Mouse (Mus musculus) forebrain, embryonic 16.5 days (tissue): Measurements from ENCODE around the gene Anks3. TPM values are rescaled to one million over a fixed set of nuclear protein-coding genes. Genes with fewer than 3 reads are reported as not detected.

ENCODE experiments used
- ATAC-seq: fragments of 200-750 bp; cut with Nextera tagmentation; 2 replicates; pipeline ENCODE4 v1.8.0; 2017; ENCODE audit warnings: mild to moderate bottlenecking, moderate library complexity
- H3K27ac ChIP-seq: fragments of 300-500 bp; sonication (generic); 2 replicates; pipeline ENCODE4 v1.5.1; 2014; ENCODE audit warnings: low read length, control low read depth
- H3K27me3 ChIP-seq: fragments of 300-500 bp; sonication (generic); replicated peaks from 2 replicates; pipeline ENCODE4 v1.6.1; 2014; ENCODE audit warnings: low read length; ENCODE audit not compliant: control insufficient read depth, insufficient read depth
- H3K36me3 ChIP-seq: fragments of 300-500 bp; sonication (generic); 2 replicates; pipeline ENCODE4 v1.6.1; 2014; ENCODE audit not compliant: control insufficient read depth, insufficient read depth
- H3K4me1 ChIP-seq: fragments of 300-500 bp; sonication (generic); replicated peaks from 2 replicates; pipeline ENCODE4 v1.6.1; 2014; ENCODE audit warnings: low read length; ENCODE audit not compliant: control insufficient read depth, insufficient read depth
- H3K4me2 ChIP-seq: fragments of 300-500 bp; sonication (generic); 2 replicates; pipeline ENCODE4 v1.6.1; 2014; ENCODE audit warnings: mild to moderate bottlenecking, low read length, control low read depth
- H3K4me3 ChIP-seq: fragments of 300-500 bp; sonication (generic); replicated peaks from 2 replicates; pipeline ENCODE4 v1.5.1; 2014; ENCODE audit warnings: mild to moderate bottlenecking, low read length, control low read depth
- H3K9ac ChIP-seq: fragments of 300-500 bp; sonication (generic); replicated peaks from 2 replicates; pipeline ENCODE4 v1.6.1; 2014; ENCODE audit warnings: low read depth, low read length, control low read depth
- H3K9me3 ChIP-seq: fragments of 300-500 bp; sonication (generic); 2 replicates; pipeline ENCODE4 v1.6.1; 2016; ENCODE audit warnings: low read length; ENCODE audit not compliant: control insufficient read depth
- WGBS: fragments of 180-500 bp; shearing (Covaris S2); extraction: QIAGEN DNeasy Blood & Tissue Kit; methylation state at CpG from one replicate; pipeline ENCODE4 v1.1.7; 2014; 5-methylcytosine and 5-hydroxymethylcytosine counted together
- polyA plus RNA-seq: library from polyadenylated mRNA; unstranded; fragments of >200 nt; fragmentation: Nextera tagmentation; extraction: Ambion mirVana; gene quantifications from 2 replicates; pipeline ENCODE4 v1.2.1, GENCODE M21; 2015

Anks3 gene
- polyA plus RNA-seq = 74.5 and 85.7 TPM in 2 replicates

DNA sequence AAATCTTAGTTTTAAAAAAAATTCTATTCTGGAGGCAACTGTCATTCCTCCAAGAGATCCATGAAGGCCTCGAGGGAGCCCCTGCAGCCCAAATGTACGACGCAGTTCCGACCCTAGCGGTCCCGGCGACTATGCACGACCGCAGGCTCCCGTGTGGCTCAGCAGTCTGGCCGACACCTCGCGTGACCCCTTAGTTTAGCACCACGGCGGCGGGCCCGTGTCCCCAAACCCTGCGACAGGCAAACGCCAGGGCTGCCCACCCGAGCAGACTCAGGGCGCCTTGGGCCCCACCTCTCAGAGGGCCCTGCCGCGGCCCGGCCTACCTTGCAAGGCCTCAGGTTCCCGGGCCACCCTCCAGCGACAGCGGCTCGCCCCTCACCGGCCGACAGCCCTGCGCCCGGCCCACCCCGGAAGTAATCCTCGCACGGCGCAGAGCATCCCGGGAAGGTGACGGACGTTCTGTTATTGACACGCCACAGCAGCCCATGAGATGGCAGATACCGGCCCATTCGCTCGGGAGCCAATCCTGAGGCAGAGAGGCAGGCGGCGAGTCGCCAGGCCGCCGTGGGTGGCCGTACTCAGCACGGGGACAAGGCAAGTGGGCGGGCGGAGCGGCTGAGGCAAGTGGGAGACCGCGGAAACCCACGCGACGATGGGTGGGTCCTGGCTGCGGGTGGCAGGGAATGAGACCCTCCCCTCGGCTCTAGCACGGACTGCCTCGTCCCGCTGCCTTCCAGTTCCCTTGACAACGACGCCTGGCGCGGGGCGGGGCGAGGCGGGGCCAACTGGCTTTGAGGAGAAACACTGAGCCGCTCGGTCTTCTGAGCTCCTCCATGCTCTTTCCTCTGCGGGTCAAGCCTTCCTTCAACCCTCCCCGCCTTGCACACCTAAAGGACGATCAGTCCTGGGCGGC lies at the start of gene Anks3:
Anks3 (minus strand) TSS at position 409 of the 913 bp plus-strand sequence.
- peak within 1 kb of the TSS; percentile 85 for H3K4me2 ChIP-seq
- peak within 1 kb of the TSS; percentile 86 for H3K9ac ChIP-seq
- peak within 1 kb of the TSS; percentile 90 for H3K4me3 ChIP-seq
- peak within 1 kb of the TSS; percentile 82 for H3K27ac ChIP-seq
- H3K4me1 ChIP-seq = peaks cover 19% of the 10 kb centered on the region
- peak; percentile 99 for ATAC-seq
- 0 out of 2 replicates have a peak, but pooled peaks cover 2% of the 10 kb centered on the region for H3K36me3 ChIP-seq
- no peaks in the 10 kb centered on the region for H3K27me3 ChIP-seq
- H3K9me3 ChIP-seq = no peaks in the 10 kb centered on the region
- WGBS = 0% methylated on average over 73 of the region's 76 CpGs

DNA sequence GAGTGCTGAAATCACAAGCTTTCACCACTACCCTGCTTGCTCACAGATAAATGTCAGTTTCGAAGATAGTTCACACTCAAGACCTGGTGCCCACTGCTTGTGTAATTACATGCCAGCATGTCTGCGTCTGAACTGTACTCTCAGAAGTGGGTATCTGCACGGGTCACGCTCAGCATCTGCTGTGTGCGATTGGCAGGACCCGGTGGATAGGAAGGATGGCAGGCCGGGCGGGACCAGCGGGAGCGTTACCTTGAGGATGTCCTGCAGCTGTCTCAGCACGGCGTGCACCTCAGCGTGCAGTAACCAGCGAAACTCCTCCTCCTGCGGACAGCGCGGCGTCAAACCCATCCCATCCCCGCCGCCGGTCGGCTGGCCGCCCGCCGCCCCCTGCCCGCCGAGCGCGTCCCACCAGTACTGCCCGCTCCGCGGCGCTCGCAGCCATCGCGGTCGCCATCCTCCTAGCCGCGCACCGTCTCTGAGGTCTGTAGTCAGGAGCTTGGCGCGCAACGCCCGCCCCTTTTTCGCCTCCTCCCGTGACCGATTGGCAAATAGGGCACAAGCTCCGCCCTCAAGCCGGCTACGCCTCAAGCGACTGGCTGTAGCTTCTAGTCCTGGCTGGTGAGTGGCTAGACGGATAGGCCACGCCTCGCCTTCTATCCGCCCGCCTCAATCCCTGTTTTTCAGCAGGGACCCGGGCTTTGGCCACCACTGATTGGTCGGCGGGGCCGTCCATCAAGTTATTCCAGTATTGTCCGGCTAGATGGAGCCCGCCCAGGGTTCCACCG lies 49.2 kb upstream of the Anks3 start, which contains the start of gene Rogdi:
Rogdi (minus strand) TSS at position 500 of the 785 bp plus-strand sequence.
- Histone ChIP-seq H3K9ac (peak within 1 kb of the TSS; percentile 77), H3K4me3 (peak within 1 kb of the TSS; percentile 70), H3K4me1 (peaks cover 8% of the 10 kb centered on the region), H3K27me3 (no peaks in the 10 kb centered on the region), H3K27ac (peak within 1 kb of the TSS; percentile 56; the same call in 1 of the 2 replicates), H3K4me2 (peak within 1 kb of the TSS; percentile 80), H3K36me3 (peaks cover 28% of the 10 kb centered on the region), H3K9me3 (no peaks in the 10 kb centered on the region)
- ATAC-seq = peak; percentile 99
- WGBS = under 1% methylated on average over 62 of the region's 63 CpGs

DNA sequence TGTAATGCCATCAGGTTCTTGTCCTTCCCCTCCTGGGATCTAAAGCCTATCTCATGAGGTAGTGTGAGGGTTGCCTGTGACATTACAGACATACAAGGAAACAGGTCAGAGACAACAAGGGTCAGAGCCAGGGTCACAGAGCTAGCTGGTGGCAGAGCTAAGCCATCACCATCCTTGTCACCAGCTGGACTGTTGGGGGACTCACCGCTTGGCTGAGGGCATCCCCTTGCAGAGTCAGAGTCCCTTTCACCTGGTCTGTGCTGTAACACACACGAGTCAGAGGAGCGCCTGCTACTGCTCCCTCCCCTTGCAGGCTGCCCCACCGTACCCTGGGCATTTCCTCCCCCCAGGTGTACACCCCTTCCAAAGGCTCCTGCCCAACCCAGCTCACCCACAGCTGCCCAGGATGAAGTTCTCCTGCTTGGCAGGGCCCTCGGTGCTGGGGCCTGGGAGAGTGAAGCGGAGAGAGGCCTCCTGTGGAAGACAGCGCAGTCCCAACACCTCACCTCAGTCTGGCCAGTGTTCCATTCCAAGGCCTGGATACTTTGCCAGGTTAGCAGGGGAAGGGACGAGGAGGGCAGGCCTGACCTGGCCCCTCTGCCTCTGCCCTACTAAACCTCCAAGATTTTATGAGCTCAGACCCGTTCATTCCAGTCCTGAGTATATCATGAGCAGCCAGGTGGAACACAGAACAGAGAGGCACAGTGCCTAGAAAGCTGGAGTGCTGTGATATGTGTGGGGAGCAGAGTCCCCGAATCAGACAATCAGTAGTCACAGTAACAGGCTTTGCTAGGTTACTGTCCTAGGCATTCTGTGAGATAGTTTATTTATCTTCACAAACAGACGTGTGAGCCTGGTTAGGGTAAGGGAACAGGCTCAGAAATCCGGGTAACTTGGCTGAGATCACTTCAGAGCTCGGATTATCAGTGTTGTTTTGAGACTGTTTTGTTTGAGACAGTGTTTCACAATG lies 48.3 kb upstream of the Anks3 start:
- Histone ChIP-seq H3K4me1 (peaks cover 8% of the 10 kb centered on the region), H3K4me2 (peak overlapping the region; percentile 80)

DNA sequence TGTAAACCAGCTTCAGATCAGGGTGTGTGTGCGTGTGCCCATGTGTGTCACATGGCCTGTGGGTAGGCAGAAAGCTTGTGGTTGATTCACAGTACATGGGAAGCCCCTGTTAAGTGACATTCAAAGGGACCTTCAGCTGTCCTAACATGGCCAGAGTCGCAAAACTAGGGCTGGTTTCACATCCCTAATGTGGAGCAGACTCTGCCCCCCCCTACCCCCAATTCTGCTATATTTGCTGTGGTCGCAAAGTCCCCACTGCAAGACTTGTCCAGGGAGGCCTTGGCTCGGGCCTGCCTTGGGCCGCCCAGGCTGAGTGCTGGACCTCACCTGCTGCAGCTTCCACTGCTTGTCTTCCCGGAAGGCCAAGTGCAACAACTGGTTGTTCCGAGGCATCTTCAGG lies 47.3 kb upstream of the Anks3 start:
- Histone ChIP-seq H3K27me3 (no peaks in the 10 kb centered on the region), H3K4me1 (peaks cover 8% of the 10 kb centered on the region), H3K4me3 (no peak overlapping the region), H3K9ac (no peak overlapping the region), H3K9me3 (no peaks in the 10 kb centered on the region), H3K27ac (no peak overlapping the region), H3K36me3 (peaks cover 15% of the 10 kb centered on the region), H3K4me2 (no peak overlapping the region)
- 90% methylated on average over 7 of the region's 7 CpGs for WGBS
- ATAC-seq = no peak

More for the DNA sequence above, 48.3 kb upstream of the Anks3 start:
- WGBS = 46% methylated on average over 13 of the region's 13 CpGs
- peak overlapping the region; percentile 70 for H3K4me3 ChIP-seq
- no peaks in the 10 kb centered on the region for H3K27me3 ChIP-seq
- H3K27ac ChIP-seq = no peak overlapping the region
- no peak for ATAC-seq
- no peaks in the 10 kb centered on the region for H3K9me3 ChIP-seq
- H3K36me3 ChIP-seq = peaks cover 21% of the 10 kb centered on the region
- peak overlapping the region; percentile 77 for H3K9ac ChIP-seq

DNA sequence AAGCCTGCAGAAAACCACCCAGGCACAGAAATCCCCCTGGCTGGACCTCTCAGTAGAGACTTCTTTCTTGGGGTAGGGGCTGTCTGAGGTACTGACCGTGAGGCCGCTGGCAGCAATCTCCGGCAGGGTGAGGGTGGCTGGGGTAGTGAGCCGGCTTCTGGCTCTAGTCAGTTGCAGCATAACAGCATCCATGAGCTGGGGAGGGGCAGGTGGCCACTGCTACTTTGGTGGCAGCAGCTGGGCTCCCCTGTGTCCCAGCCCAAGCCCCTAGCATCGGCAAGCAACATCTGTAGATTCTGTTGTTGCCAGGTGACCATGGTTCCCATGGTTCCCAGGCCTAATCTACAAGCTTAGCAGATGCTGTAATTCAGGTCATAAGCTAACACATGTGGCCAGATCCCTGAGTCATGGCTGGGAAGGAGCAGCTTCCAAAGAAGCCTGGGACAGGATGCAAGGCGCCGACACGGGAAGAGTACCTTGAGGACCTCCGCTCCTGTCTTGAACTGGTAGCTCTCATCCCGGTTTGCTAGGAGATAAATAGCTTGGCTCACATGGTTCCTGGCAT lies 46.4 kb upstream of the Anks3 start:
- H3K4me3 ChIP-seq = no peak overlapping the region
- H3K4me2 ChIP-seq = no peak overlapping the region
- H3K9me3 ChIP-seq = no peaks in the 10 kb centered on the region
- H3K9ac ChIP-seq = no peak overlapping the region
- H3K36me3 ChIP-seq = peaks cover 9% of the 10 kb centered on the region
- no peak for ATAC-seq
- 87% methylated on average over 10 of the region's 10 CpGs for WGBS
- H3K27ac ChIP-seq = no peak overlapping the region
- H3K27me3 ChIP-seq = no peaks in the 10 kb centered on the region
- peaks cover 8% of the 10 kb centered on the region for H3K4me1 ChIP-seq

DNA sequence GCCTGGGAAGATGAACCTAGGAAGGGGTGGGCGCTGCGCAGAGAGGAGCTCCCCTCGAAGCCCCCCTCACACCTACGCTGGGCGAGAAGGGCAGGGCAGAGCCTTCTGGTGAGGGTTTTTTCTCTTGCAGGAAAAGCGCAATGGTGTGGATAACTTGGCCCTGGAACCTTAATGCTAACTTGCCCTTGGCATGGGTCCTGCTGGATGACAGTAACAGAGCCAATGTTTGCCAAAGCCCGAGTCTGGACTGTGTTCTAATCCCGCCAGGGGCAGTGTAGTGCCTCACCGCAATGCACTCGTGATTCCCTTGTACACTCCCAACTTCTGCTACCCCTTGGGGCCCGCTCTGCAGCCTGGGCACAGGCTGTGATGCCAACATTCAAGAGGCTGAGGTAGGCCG lies 44.1 kb upstream of the Anks3 start:
- Histone ChIP-seq H3K36me3 (no peaks in the 10 kb centered on the region), H3K9ac (no peak overlapping the region), H3K4me2 (no peak overlapping the region), H3K27me3 (no peaks in the 10 kb centered on the region), H3K4me1 (peaks cover 8% of the 10 kb centered on the region), H3K4me3 (no peak overlapping the region), H3K27ac (no peak overlapping the region), H3K9me3 (no peaks in the 10 kb centered on the region)
- ATAC-seq = no peak
- WGBS = 84% methylated on average over 12 of the region's 12 CpGs

DNA sequence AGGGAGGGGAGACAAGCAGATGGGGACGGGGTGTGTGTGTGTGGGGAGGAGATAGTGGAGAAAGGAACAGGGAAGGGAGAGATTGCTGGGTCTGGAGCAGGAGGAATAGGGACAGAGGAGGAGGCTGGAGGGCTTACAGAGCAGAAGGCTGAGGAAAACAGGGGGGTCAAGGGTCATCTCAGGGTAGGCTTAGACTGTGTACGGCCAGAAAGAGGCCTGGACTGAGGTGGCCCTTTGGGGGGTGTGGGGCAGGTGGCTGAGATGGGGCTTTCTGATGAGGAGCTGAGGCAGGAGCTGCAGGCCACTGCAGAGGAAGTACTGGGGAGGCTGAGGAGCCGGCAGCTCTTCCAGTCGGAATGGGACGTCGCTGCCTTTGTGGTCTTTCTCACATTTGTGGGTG lies 43.5 kb upstream of the Anks3 start:
- no peak for ATAC-seq
- WGBS = 57% methylated on average over 6 of the region's 6 CpGs
- H3K27me3 ChIP-seq = no peaks in the 10 kb centered on the region
- no peak overlapping the region for H3K4me3 ChIP-seq
- H3K9ac ChIP-seq = no peak overlapping the region
- H3K4me1 ChIP-seq = peaks cover 5% of the 10 kb centered on the region
- no peaks in the 10 kb centered on the region for H3K9me3 ChIP-seq
- H3K27ac ChIP-seq = no peak overlapping the region
- no peaks in the 10 kb centered on the region for H3K36me3 ChIP-seq
- H3K4me2 ChIP-seq = no peak overlapping the region

DNA sequence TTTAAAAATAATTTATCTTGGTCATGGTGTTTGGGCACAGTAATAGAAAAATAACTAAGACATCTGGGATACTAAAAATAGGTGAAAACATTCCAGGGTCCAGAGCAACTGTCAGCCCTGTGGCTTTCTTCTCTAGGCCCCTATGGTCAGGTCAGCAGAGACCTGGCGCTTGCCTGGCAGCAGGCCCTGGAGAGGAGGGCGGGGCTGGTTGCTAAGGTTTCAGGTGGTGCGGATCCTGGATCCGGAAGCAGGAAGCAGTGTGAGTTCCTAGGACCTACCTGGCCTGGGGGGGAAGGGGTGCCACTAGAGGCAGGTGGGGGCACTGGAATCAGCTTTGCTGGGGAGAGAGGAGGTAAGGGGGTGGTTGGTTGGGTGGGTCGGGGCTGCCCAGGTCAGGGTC lies 43.1 kb upstream of the Anks3 start, which contains the start of gene Smim22:
Smim22 (plus strand) TSS at position 222 of the 400 bp plus-strand sequence.
- Histone ChIP-seq H3K27ac (no peak within 1 kb of the TSS), H3K4me1 (peaks cover under 1% of the 10 kb centered on the region), H3K9ac (no peak within 1 kb of the TSS), H3K36me3 (no peaks in the 10 kb centered on the region), H3K4me2 (no peak within 1 kb of the TSS), H3K4me3 (no peak within 1 kb of the TSS), H3K9me3 (no peaks in the 10 kb centered on the region), H3K27me3 (no peaks in the 10 kb centered on the region)
- no peak for ATAC-seq
- 57% methylated on average over 5 of the region's 5 CpGs for WGBS
